Mouse (Mus musculus): ENCODE results near the gene Rbm28. TPM values are rescaled to one million over a fixed set of nuclear protein-coding genes. Genes with fewer than 3 reads are reported as not detected.

Rbm28 gene
- 80.4 and 88.8 TPM in 2 replicates for polyA plus RNA-seq (2012; rRNA removed)

GRCm38 (mm10) chr6:29164314-29165244 is at the start of gene Rbm28:
TSS of gene Rbm28 (minus strand) at chr6:29165006.

GRCm38 (mm10) chr6:29178888-29179658 is 14.3 kb upstream of the Rbm28 start, which contains the start of gene Prrt4:
TSS of gene Prrt4 (minus strand) at chr6:29179584.

Other genes with a start within 250 kb of the Rbm28 start
- 0.01 TPM in 1 of 2 replicates, not detected in the other for gene Lep, start 104.8 kb downstream of the Rbm28 start, polyA plus RNA-seq (2012; rRNA removed)
- gene Prrt4, start 14.6 kb upstream of the Rbm28 start, polyA plus RNA-seq (2012; rRNA removed), result 13.6 and 14.4 TPM in 2 replicates
- gene Impdh1, start 51.4 kb upstream of the Rbm28 start, polyA plus RNA-seq (2012; rRNA removed), result 70.6 and 76.8 TPM in 2 replicates
- 31.5 and 35.4 TPM in 2 replicates for gene Hilpda, start 107.5 kb upstream of the Rbm28 start, polyA plus RNA-seq (2012; rRNA removed)
- 2.3 and 2.4 TPM in 2 replicates for gene Fam71f2, start 114.6 kb upstream of the Rbm28 start, polyA plus RNA-seq (2012; rRNA removed)
- not detected in 2 replicates for gene Fam71f1, start 154.1 kb upstream of the Rbm28 start, polyA plus RNA-seq (2012; rRNA removed)
- gene Calu, start 183.1 kb upstream of the Rbm28 start, polyA plus RNA-seq (2012; rRNA removed), result 95.3 and 108 TPM in 2 replicates
- 0.20 and 0.49 TPM in 2 replicates for gene Opn1sw, start 223.5 kb upstream of the Rbm28 start, polyA plus RNA-seq (2012; rRNA removed)
- 59.2 and 64.4 TPM in 2 replicates for gene Ccdc136, start 231.3 kb upstream of the Rbm28 start, polyA plus RNA-seq (2012; rRNA removed)